Mouse (Mus musculus) stomach, embryonic 14.5 days (tissue): ENCODE measurements around the gene H2-T24. TPM values are rescaled to one million over a fixed set of nuclear protein-coding genes. Genes with fewer than 3 reads are reported as not detected.
"Not testable (repeated sequence)": the region's sequence is repeated elsewhere in the genome, so short reads cannot be mapped to it uniquely, and the experiment has no call there.

Experiments used
- ATAC-seq: fragments of 200-750 bp; cut with Nextera tagmentation; 2 replicates; pipeline ENCODE4 v1.8.0; 2017; ENCODE audit warnings: low read depth, moderate TSS enrichment; ENCODE audit not compliant: insufficient number of reproducible peaks, insufficient read depth, low FRiP score
- H3K27ac ChIP-seq: fragments of 300-500 bp; sonication (generic); 2 replicates; pipeline ENCODE4 v1.5.1; 2014; ENCODE audit warnings: mild to moderate bottlenecking, low read length, moderate library complexity, mixed read lengths
- H3K27me3 ChIP-seq: fragments of 300-500 bp; sonication (generic); 2 replicates; pipeline ENCODE4 v1.6.1; 2014; ENCODE audit warnings: low read length, control low read depth, mixed read lengths; ENCODE audit not compliant: control insufficient read depth, insufficient read depth
- H3K36me3 ChIP-seq: fragments of 300-500 bp; sonication (generic); 2 replicates; pipeline ENCODE4 v1.6.1; 2014; ENCODE audit warnings: mild to moderate bottlenecking, control low read depth, low read length, moderate library complexity, mixed read lengths; ENCODE audit not compliant: control insufficient read depth, insufficient read depth
- H3K4me1 ChIP-seq: fragments of 300-500 bp; sonication (generic); 2 replicates; pipeline ENCODE4 v1.6.1; 2014; ENCODE audit warnings: low read length, control low read depth, mixed read lengths; ENCODE audit not compliant: control insufficient read depth, insufficient read depth
- H3K4me2 ChIP-seq: fragments of 300-500 bp; sonication (generic); replicated peaks from 2 replicates; pipeline ENCODE4 v1.6.1; 2014; ENCODE audit warnings: low read depth, low read length, control low read depth
- H3K4me3 ChIP-seq: fragments of 300-500 bp; sonication (generic); 2 replicates; pipeline ENCODE4 v1.5.1; 2014; ENCODE audit warnings: low read depth, low read length, control low read depth
- H3K9ac ChIP-seq: fragments of 300-500 bp; sonication (generic); replicated peaks from 2 replicates; pipeline ENCODE4 v1.6.1; 2014; ENCODE audit warnings: low read depth, mild to moderate bottlenecking, control low read depth, low read length, moderate library complexity, mixed read lengths
- H3K9me3 ChIP-seq: fragments of 300-500 bp; sonication (generic); 2 replicates; pipeline ENCODE4 v1.6.1; 2016; ENCODE audit warnings: low read depth, low read length, control low read depth; ENCODE audit not compliant: control insufficient read depth
- WGBS: fragments of 180-500 bp; shearing (Covaris S2); extraction: QIAGEN DNeasy Blood & Tissue Kit; methylation state at CpG from one replicate; pipeline ENCODE4 v1.1.7; 2014; 5-methylcytosine and 5-hydroxymethylcytosine counted together
- polyA plus RNA-seq: library from polyadenylated mRNA; unstranded; fragments of >200 nt; fragmentation: Nextera tagmentation; extraction: Ambion mirVana; gene quantifications from 2 replicates; pipeline ENCODE4 v1.2.1, GENCODE M21; 2014

The H2-T24 gene
- polyA plus RNA-seq: 3.3 and 5.3 TPM in 2 replicates

DNA sequence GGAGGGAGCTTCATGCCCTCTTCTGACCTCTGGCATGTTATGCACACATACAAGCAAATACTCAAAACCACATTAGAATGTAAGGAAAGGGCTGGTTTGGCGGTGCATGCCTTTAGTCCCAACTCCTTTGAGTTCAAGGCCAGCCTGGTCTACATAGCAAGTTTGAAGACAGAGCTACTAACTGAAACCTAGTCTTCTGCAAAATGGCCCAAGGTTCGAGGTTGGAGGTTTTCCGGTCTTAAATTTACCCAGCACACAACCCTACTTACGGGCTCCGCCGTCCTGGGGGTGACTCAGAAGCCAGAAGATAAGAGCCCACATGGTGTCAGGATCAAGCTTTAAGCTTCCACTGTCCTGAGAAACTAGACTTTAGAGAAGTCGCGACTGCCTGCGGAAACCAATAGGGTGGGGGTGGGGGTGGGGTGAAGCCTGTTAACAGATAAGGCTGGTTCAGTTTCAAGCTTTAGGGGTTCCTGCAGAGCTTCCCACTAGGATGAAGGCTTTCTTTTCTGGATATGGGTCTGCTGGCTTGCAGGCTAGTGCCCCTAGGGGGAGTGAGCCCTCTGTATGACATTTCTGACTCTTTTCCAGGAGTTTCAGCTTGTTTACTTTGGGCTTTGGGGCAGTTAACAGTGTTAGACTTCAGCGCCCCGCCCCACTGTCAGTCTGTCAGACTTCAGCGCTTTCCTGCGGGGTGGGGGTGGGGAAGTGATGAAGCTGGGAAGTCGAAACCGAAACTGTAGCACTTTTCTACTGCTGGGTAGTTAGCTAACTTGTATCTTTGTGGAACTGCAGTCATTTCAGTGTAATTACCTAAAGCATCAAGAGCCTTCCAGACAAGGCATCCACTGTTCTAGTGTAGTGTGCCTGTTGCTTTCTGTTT lies at the start of gene H2-T24:
H2-T24 (minus strand) TSS at position 370 of the 883 bp plus-strand sequence.
- Histone ChIP-seq H3K36me3 (no peaks in the 10 kb centered on the region), H3K9ac (no peak within 1 kb of the TSS), H3K4me1 (peaks cover 6% of the 10 kb centered on the region; the same call in 1 of the 2 replicates), H3K9me3 (no peaks in the 10 kb centered on the region), H3K27ac (no peak within 1 kb of the TSS), H3K27me3 (no peaks in the 10 kb centered on the region), H3K4me2 (no peak within 1 kb of the TSS; the same call in 1 of the 2 replicates), H3K4me3 (no peak within 1 kb of the TSS)
- 33% methylated on average over 15 of the region's 15 CpGs for WGBS
- ATAC-seq: peak; percentile 50; the same call in 1 of the 2 replicates

GRCm38 (mm10) chr17:36060829-36061228 lies 40.5 kb upstream of the H2-T24 start:
- H3K36me3 ChIP-seq: no peaks in the 10 kb centered on the region
- 38% methylated on average over 2 of the region's 2 CpGs for WGBS
- ATAC-seq: no peak
- no peak overlapping the region for H3K9ac ChIP-seq
- H3K4me2 ChIP-seq: no peak overlapping the region
- H3K4me1 ChIP-seq: no peaks in the 10 kb centered on the region
- H3K27me3 ChIP-seq: no peaks in the 10 kb centered on the region
- no peak overlapping the region for H3K4me3 ChIP-seq
- no peak overlapping the region for H3K27ac ChIP-seq
- H3K9me3 ChIP-seq: no peaks in the 10 kb centered on the region

DNA sequence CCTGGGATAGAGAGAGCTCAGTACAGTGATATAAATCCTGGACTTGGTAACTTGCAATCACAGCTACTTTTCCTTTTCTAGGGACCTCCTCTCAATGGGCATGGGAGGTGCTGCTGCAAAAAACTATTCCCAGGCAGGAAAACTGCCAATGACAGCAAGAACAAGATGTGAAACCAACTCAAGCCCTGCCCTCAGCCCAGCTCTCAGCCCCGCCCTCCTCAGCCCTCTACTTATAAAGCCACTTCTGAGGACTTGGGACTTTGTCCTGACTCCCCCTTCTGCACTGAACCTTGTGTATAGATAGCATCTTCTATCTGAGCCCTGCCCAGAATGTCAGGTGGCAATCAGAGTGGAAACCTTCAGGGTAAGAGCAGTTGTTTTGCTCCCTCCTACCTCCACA lies 38.0 kb upstream of the H2-T24 start, which contains the start of gene Gm11127:
Gm11127 (minus strand) TSS at position 10 of the 400 bp plus-strand sequence.
- WGBS: 69% methylated on average over 1 of the region's 1 CpGs

DNA sequence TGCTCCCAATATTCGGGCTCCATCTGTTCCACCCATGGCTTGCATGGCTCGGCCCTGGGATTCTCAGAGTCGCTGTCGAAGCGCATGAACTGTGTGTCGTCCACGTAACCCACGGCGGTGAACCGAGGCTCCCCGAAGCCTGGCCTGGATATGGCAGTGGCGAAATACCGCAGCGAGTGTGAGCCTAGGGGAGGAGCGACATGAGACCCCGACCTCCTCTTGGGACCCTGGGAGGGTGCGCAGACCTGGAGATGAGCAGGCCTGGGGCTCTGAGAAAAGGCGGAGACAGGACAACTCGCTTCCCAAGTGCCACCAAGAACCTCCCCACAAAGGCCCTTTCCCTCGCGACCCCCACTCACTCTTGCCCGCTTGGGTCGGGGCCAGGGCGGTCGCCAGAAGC lies 37.6 kb upstream of the H2-T24 start:
- H3K27me3 ChIP-seq, H3K36me3 ChIP-seq, H3K4me1 ChIP-seq, H3K4me2 ChIP-seq, H3K9me3 ChIP-seq, H3K27ac ChIP-seq, H3K9ac ChIP-seq, ATAC-seq, H3K4me3 ChIP-seq: not testable (repeated sequence)
- 84% methylated on average over 23 of the region's 25 CpGs for WGBS

More for the DNA sequence above, 38.0 kb upstream of the H2-T24 start, which contains the start of gene Gm11127:
- H3K27me3 ChIP-seq, H3K9me3 ChIP-seq, H3K9ac ChIP-seq, H3K4me1 ChIP-seq, H3K36me3 ChIP-seq, ATAC-seq, H3K4me2 ChIP-seq, H3K27ac ChIP-seq, H3K4me3 ChIP-seq: not testable (repeated sequence)

DNA sequence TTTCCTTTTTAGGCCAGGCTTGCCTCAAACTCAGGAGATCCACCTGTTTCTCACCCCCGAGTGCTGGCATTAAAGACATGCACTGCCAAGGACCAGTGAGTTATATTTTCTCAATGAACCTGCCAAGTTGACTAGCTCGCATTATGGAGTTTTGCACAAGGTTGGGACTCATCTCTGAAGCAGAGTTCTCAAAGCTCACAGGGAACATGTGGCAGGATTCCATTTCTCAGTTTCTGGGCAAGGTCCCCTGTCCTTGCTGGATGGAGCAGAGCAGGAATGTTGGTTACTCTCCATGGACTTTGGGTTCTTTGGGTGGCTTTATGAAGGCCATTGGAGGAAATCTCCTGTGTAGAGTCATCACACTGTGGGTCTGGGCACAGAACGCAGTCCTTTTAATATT lies 22.9 kb upstream of the H2-T24 start:
- WGBS: 79% methylated on average over 3 of the region's 3 CpGs
- H3K4me3 ChIP-seq: peak overlapping the region; percentile 31
- peak overlapping the region; percentile 58 for H3K4me2 ChIP-seq
- no peaks in the 10 kb centered on the region for H3K9me3 ChIP-seq
- H3K4me1 ChIP-seq: no peaks in the 10 kb centered on the region
- H3K9ac ChIP-seq: no peak overlapping the region
- no peak overlapping the region for H3K27ac ChIP-seq
- no peak for ATAC-seq
- no peaks in the 10 kb centered on the region for H3K27me3 ChIP-seq
- no peaks in the 10 kb centered on the region for H3K36me3 ChIP-seq

DNA sequence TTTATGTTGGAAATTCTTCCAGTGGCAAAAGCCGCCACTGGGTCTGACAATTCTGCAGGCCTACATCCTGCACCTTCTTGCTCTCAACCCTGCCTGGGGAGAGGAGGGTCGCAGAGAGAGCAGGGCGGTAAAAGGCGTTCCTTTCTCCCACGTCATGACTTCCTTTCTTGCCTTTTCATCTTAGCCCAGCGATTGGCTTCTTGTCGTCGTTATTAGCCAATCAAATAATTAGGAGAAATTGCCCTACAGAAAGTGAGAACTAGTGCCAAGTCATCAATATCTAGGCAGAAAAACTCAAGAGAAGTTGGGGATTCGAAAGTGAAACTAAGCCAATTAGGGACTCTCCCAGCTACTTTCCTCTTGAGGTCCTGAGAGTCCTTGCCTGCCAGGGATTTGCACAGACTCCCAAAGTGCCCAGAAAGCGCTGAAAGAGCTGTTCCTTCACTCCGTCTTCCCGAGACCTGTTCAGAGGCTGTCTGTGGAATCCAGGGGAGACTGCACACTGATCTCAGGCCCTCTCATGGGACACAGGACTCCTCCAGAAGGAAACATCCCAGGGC lies 22.3 kb upstream of the H2-T24 start, which contains the start of the genes H2-T22 and Gm6034:
H2-T22 (minus strand) TSS at position 138 of the 560 bp plus-strand sequence.
Gm6034 (plus strand) TSS at position 352 of the 560 bp plus-strand sequence.
- H3K36me3 ChIP-seq, H3K4me1 ChIP-seq, H3K9me3 ChIP-seq, H3K27me3 ChIP-seq: not testable (repeated sequence)
- Histone ChIP-seq H3K27ac (peak within 1 kb of the TSS; percentile 22; the same call in 1 of the 2 replicates), H3K4me2 (peak within 1 kb of the TSS; percentile 58), H3K4me3 (peak within 1 kb of the TSS; percentile 31), H3K9ac (peak within 1 kb of the TSS; percentile 25; the same call in 1 of the 2 replicates)
- WGBS: under 1% methylated on average over 12 of the region's 12 CpGs
- peak; percentile 94 for ATAC-seq

GRCm38 (mm10) chr17:36042055-36042454 lies 21.7 kb upstream of the H2-T24 start:
- ATAC-seq: peak; percentile 62; the same call in 1 of the 2 replicates
- not testable (repeated sequence) for H3K4me1 ChIP-seq, H3K9me3 ChIP-seq, H3K27me3 ChIP-seq, H3K36me3 ChIP-seq, H3K27ac ChIP-seq
- peak overlapping the region; percentile 58 for H3K4me2 ChIP-seq
- peak overlapping the region; percentile 25; the same call in 1 of the 2 replicates for H3K9ac ChIP-seq
- H3K4me3 ChIP-seq: peak overlapping the region; percentile 31
- 0% methylated on average over 19 of the region's 19 CpGs for WGBS

GRCm38 (mm10) chr17:36040604-36041003 lies 20.2 kb upstream of the H2-T24 start:
- not testable (repeated sequence) for H3K4me3 ChIP-seq, H3K27me3 ChIP-seq, H3K36me3 ChIP-seq, H3K27ac ChIP-seq, H3K4me1 ChIP-seq, H3K9me3 ChIP-seq, ATAC-seq, H3K4me2 ChIP-seq, H3K9ac ChIP-seq
- WGBS: 80% methylated on average over 2 of the region's 2 CpGs
